Mouse (Mus musculus): Measurements from ENCODE around the gene Scarb1.

GRCm38 (mm10) chr5:125230463-125230862, 110.4 kb downstream of the Scarb1 start:
- TF ChIP-seq POLR2A (IDR thresholded peaks at IDR 0.05; ENCODE audit: borderline replicate concordance, extremely low read depth, insufficient read depth, insufficient read length, poor library complexity, severe bottlenecking), result no peak
- TF ChIP-seq CTCF (IDR thresholded peaks at IDR 0.05; ENCODE audit: borderline replicate concordance, extremely low read depth, insufficient read depth, insufficient read length), result no peak
